Mouse (Mus musculus) kidney, postnatal 0 days (tissue): ENCODE data around the gene Mprip. TPM values are rescaled to one million over a fixed set of nuclear protein-coding genes. Genes with fewer than 3 reads are reported as not detected.

Experiments
- ATAC-seq: fragments of 200-750 bp; cut with Nextera tagmentation; replicated peaks from 2 replicates; pipeline ENCODE4 v1.8.0; 2017; ENCODE audit warnings: low read depth, moderate number of reproducible peaks, moderate TSS enrichment, moderate library complexity; ENCODE audit not compliant: low FRiP score
- DNase-seq: peaks from one replicate; pipeline ENCODE4 v3.0.0-alpha.2; 2016; ENCODE audit warnings: low spot score
- H3K27ac ChIP-seq: fragments of 300-500 bp; sonication (generic); 2 replicates; pipeline ENCODE4 v1.5.1; 2014; ENCODE audit warnings: mild to moderate bottlenecking
- H3K27me3 ChIP-seq: fragments of 300-500 bp; sonication (generic); 2 replicates; pipeline ENCODE4 v1.6.1; 2014; ENCODE audit warnings: low read length, mixed read lengths; ENCODE audit not compliant: insufficient read depth
- H3K36me3 ChIP-seq: fragments of 300-500 bp; sonication (generic); 2 replicates; pipeline ENCODE4 v1.6.1; 2014; ENCODE audit warnings: low read length, mixed read lengths; ENCODE audit not compliant: insufficient read depth
- H3K4me1 ChIP-seq: fragments of 300-500 bp; sonication (generic); replicated peaks from 2 replicates; pipeline ENCODE4 v1.6.1; 2014; ENCODE audit warnings: antibody characterized with exemption, low read length, mixed read lengths; ENCODE audit not compliant: insufficient read depth
- H3K4me2 ChIP-seq: fragments of 300-500 bp; sonication (generic); 2 replicates; pipeline ENCODE4 v1.6.1; 2014; ENCODE audit warnings: mild to moderate bottlenecking, low read length, moderate library complexity, mixed read lengths
- H3K4me3 ChIP-seq: fragments of 300-500 bp; sonication (generic); replicated peaks from 2 replicates; pipeline ENCODE4 v1.5.1; 2014; ENCODE audit warnings: low read depth, low read length
- H3K9ac ChIP-seq: fragments of 300-500 bp; sonication (generic); 2 replicates; pipeline ENCODE4 v1.6.1; 2014; ENCODE audit warnings: low read depth, low read length
- H3K9me3 ChIP-seq: fragments of 300-500 bp; sonication (generic); replicated peaks from 2 replicates; pipeline ENCODE4 v1.6.1; 2016; ENCODE audit warnings: low read length, inconsistent platforms, mixed read lengths
- CTCF ChIP-seq: IDR thresholded peaks from 2 replicates; pipeline ENCODE4 v1.5.1; 2016; ENCODE audit warnings: antibody characterized with exemption, low read depth, mild to moderate bottlenecking, moderate library complexity
- WGBS: fragments of 180-500 bp; shearing (Covaris S2); extraction: QIAGEN DNeasy Blood & Tissue Kit; methylation state at CpG from one replicate; pipeline ENCODE4 v1.1.7; 2014; 5-methylcytosine and 5-hydroxymethylcytosine counted together
- polyA plus RNA-seq: library from polyadenylated mRNA; unstranded; fragments of >200 nt; fragmentation: Nextera tagmentation; extraction: Ambion mirVana; gene quantifications from 2 replicates; pipeline ENCODE4 v1.2.1, GENCODE M21; 2015

Mprip gene
- polyA plus RNA-seq, 1 experiment from 2014 or later, result 76.8 TPM

GRCm38 (mm10) chr11:59772902-59773301 is 111.8 kb downstream of the Mprip start:
- no peak for TF ChIP-seq CTCF
- H3K27ac ChIP-seq, result no peak overlapping the region
- H3K9me3 ChIP-seq, result no peaks in the 10 kb centered on the region
- H3K4me3 ChIP-seq, result no peak overlapping the region
- ATAC-seq, result no peak
- no peaks in the 10 kb centered on the region for H3K4me1 ChIP-seq
- H3K36me3 ChIP-seq, result peaks cover 77% of the 10 kb centered on the region
- DNase-seq, result no peak
- no peaks in the 10 kb centered on the region for H3K27me3 ChIP-seq
- WGBS, result 85% methylated on average over 4 of the region's 4 CpGs
- H3K4me2 ChIP-seq, result no peak overlapping the region
- no peak overlapping the region for H3K9ac ChIP-seq

- H3K27me3 ChIP-seq, result no peaks in the 10 kb centered on the region
- 85% methylated on average over 4 of the region's 4 CpGs for WGBS
- H3K4me3 ChIP-seq, result no peak overlapping the region
- peaks cover 63% of the 10 kb centered on the region for H3K36me3 ChIP-seq
- no peaks in the 10 kb centered on the region for H3K9me3 ChIP-seq
- no peak overlapping the region for H3K9ac ChIP-seq
- DNase-seq (no peak), ATAC-seq (no peak)
- no peak overlapping the region for H3K27ac ChIP-seq
- no peak overlapping the region for H3K4me2 ChIP-seq
- no peaks in the 10 kb centered on the region for H3K4me1 ChIP-seq
- no peak for TF ChIP-seq CTCF
These were observed 113.4 kb downstream of the Mprip start for GRCm38 (mm10) chr11:59774522-59774921.

- Histone ChIP-seq H3K9me3 (no peaks in the 10 kb centered on the region), H3K4me2 (no peak overlapping the region), H3K27ac (no peak overlapping the region), H3K4me1 (no peaks in the 10 kb centered on the region), H3K27me3 (no peaks in the 10 kb centered on the region), H3K9ac (no peak overlapping the region), H3K4me3 (no peak overlapping the region), H3K36me3 (peaks cover 58% of the 10 kb centered on the region)
- DNase-seq (peak; percentile 16), ATAC-seq (peak; percentile 55; the same call in 1 of the 2 replicates)
- WGBS, result 72% methylated on average over 13 of the region's 13 CpGs
- peak; percentile 48 for TF ChIP-seq CTCF
These were observed 114.5 kb downstream of the Mprip start for GRCm38 (mm10) chr11:59775435-59776148.

GRCm38 (mm10) chr11:59777259-59777658 is 116.2 kb downstream of the Mprip start:
- H3K4me2 ChIP-seq, result no peak overlapping the region
- DNase-seq (no peak), ATAC-seq (no peak)
- no peak for TF ChIP-seq CTCF
- peaks cover 41% of the 10 kb centered on the region for H3K36me3 ChIP-seq
- H3K9me3 ChIP-seq, result no peaks in the 10 kb centered on the region
- no peak overlapping the region for H3K9ac ChIP-seq
- 84% methylated on average over 5 of the region's 5 CpGs for WGBS
- H3K4me1 ChIP-seq, result no peaks in the 10 kb centered on the region
- no peaks in the 10 kb centered on the region for H3K27me3 ChIP-seq
- no peak overlapping the region for H3K27ac ChIP-seq
- H3K4me3 ChIP-seq, result no peak overlapping the region

GRCm38 (mm10) chr11:59778181-59778873 is 117.2 kb downstream of the Mprip start:
- TF ChIP-seq CTCF, result peak; percentile 98
- peaks cover 34% of the 10 kb centered on the region for H3K36me3 ChIP-seq
- WGBS, result 53% methylated on average over 9 of the region's 9 CpGs
- no peak overlapping the region for H3K27ac ChIP-seq
- H3K9me3 ChIP-seq, result no peaks in the 10 kb centered on the region
- peak; percentile 84 for DNase-seq
- no peak overlapping the region for H3K4me3 ChIP-seq
- no peaks in the 10 kb centered on the region for H3K4me1 ChIP-seq
- no peaks in the 10 kb centered on the region for H3K27me3 ChIP-seq
- H3K4me2 ChIP-seq, result no peak overlapping the region
- ATAC-seq, result peak; percentile 74
- no peak overlapping the region for H3K9ac ChIP-seq

GRCm38 (mm10) chr11:59778874-59779223 is 117.7 kb downstream of the Mprip start:
- 0 out of 2 replicates have a peak, but pooled peaks have one; percentile 9 for ATAC-seq

More at GRCm38 (mm10) chr11:59778874-59779223, 117.7 kb downstream of the Mprip start:
- Histone ChIP-seq H3K4me3 (no peak overlapping the region), H3K9me3 (no peaks in the 10 kb centered on the region), H3K36me3 (peaks cover 28% of the 10 kb centered on the region), H3K27ac (no peak overlapping the region), H3K9ac (no peak overlapping the region), H3K4me2 (no peak overlapping the region), H3K4me1 (no peaks in the 10 kb centered on the region), H3K27me3 (no peaks in the 10 kb centered on the region)
- WGBS, result 88% methylated on average over 1 of the region's 1 CpGs
- TF ChIP-seq CTCF, result no peak
- no peak for DNase-seq
